Mouse (Mus musculus): ENCODE data around the gene Mcoln2. TPM values are rescaled to one million over a fixed set of nuclear protein-coding genes. Genes with fewer than 3 reads are reported as not detected.

The Mcoln2 gene
- polyA plus RNA-seq, 1 experiment from 2014 or later: 0.27 TPM

DNA sequence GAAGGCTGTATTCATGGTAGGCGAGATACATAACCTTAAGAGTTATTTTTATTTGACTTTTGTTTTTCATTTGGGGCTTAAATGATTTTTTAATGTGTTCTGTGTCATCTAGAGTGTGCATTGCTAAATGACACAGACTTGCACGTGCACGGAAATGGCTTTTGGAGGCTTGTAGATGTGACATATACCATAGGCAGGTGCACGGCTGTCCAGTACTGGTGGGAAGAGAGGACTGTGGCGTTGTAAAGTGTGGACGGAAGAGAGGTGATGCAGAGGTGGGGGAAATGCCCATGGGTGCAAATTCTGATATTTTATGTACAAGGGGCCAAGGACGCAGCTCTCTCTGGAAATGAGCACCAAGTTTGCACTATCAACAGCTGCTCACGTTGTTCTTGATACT, 2.1 kb downstream of the Mcoln2 start:
- Histone ChIP-seq H3K36me3 (ENCODE audit: control insufficient read depth, insufficient read depth, low read length) (no peaks in the 10 kb centered on the region), H3K9ac (ENCODE audit: low read length) (no peak overlapping the region), H3K4me3 (ENCODE audit: low read depth, low read length) (no peak overlapping the region), H3K4me2 (ENCODE audit: low read depth, low read length, severe bottlenecking) (no peak overlapping the region), H3K9me3 (ENCODE audit: control insufficient read depth, low read length) (no peaks in the 10 kb centered on the region), H3K27me3 (ENCODE audit: control insufficient read depth, insufficient read depth, low read length) (0 out of 2 replicates have a peak, but pooled peaks cover 6% of the 10 kb centered on the region), H3K27ac (ENCODE audit: low read depth, low read length) (no peak overlapping the region), H3K4me1 (replicated peaks; ENCODE audit: control insufficient read depth, insufficient read depth, low read length) (peaks cover 5% of the 10 kb centered on the region; the same call in 1 of the 2 replicates)
- DNase-seq (ENCODE audit: low spot score): no peak
- WGBS: 90% methylated on average over 8 of the region's 8 CpGs
- no peak for ATAC-seq (replicated peaks; ENCODE audit: low FRiP score)

DNA sequence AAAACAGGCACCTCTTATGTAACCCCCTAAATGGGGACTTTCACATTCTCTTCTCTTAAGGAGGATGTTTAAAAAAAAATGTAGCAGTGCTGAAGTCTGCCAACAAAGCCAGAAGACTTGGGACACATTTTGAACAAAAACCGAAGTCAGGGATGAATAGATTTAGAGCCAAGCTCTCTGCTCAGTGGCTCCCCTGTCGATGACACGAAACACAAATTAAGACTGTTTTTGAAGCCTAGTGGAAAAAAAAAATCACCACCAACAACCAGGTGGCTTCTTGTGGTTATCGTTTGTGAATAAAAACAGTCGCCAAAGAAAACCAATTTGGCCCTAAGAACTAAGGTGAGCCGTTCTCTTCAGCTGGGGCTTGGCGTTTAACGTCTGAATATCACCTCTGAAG, 2.7 kb downstream of the Mcoln2 start:
- H3K27ac ChIP-seq (ENCODE audit: low read depth, low read length): no peak overlapping the region
- H3K27me3 ChIP-seq (ENCODE audit: control insufficient read depth, insufficient read depth, low read length): 0 out of 2 replicates have a peak, but pooled peaks cover 6% of the 10 kb centered on the region
- H3K4me3 ChIP-seq (ENCODE audit: low read depth, low read length): no peak overlapping the region
- no peak overlapping the region for H3K9ac ChIP-seq (ENCODE audit: low read length)
- H3K4me2 ChIP-seq (ENCODE audit: low read depth, low read length, severe bottlenecking): no peak overlapping the region
- no peak for ATAC-seq (replicated peaks; ENCODE audit: low FRiP score)
- no peaks in the 10 kb centered on the region for H3K9me3 ChIP-seq (ENCODE audit: control insufficient read depth, low read length)
- peaks cover 5% of the 10 kb centered on the region; the same call in 1 of the 2 replicates for H3K4me1 ChIP-seq (replicated peaks; ENCODE audit: control insufficient read depth, insufficient read depth, low read length)
- WGBS: 91% methylated on average over 8 of the region's 8 CpGs
- H3K36me3 ChIP-seq (ENCODE audit: control insufficient read depth, insufficient read depth, low read length): no peaks in the 10 kb centered on the region
- DNase-seq (ENCODE audit: low spot score): no peak

DNA sequence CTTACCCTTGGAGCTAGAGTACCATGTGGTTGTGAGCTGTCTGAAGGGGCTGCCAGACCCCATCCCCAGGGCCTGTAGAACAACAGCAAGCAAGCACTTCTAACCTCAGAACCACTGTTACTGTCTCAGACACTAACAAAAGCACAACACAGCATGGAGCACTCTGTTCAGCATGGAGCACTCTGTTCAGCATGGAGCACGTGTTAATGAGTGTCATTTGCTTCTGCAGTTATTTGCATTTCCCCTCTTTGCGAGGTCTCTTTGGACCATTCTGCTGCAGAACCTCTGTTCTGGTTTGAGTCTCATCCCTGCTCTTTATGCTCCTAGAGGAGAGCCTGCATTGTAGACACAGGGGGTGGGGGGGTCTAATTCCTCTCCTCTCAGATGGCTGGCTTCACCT, 3.3 kb downstream of the Mcoln2 start:
- Histone ChIP-seq H3K4me2 (ENCODE audit: low read depth, low read length, severe bottlenecking) (no peak overlapping the region), H3K9ac (ENCODE audit: low read length) (no peak overlapping the region), H3K4me1 (replicated peaks; ENCODE audit: control insufficient read depth, insufficient read depth, low read length) (peaks cover 5% of the 10 kb centered on the region; the same call in 1 of the 2 replicates), H3K27ac (ENCODE audit: low read depth, low read length) (no peak overlapping the region), H3K4me3 (ENCODE audit: low read depth, low read length) (no peak overlapping the region), H3K9me3 (ENCODE audit: control insufficient read depth, low read length) (no peaks in the 10 kb centered on the region), H3K27me3 (ENCODE audit: control insufficient read depth, insufficient read depth, low read length) (0 out of 2 replicates have a peak, but pooled peaks cover 6% of the 10 kb centered on the region), H3K36me3 (ENCODE audit: control insufficient read depth, insufficient read depth, low read length) (no peaks in the 10 kb centered on the region)
- WGBS: 78% methylated on average over 2 of the region's 2 CpGs
- no peak for ATAC-seq (replicated peaks; ENCODE audit: low FRiP score)
- no peak for DNase-seq (ENCODE audit: low spot score)

DNA sequence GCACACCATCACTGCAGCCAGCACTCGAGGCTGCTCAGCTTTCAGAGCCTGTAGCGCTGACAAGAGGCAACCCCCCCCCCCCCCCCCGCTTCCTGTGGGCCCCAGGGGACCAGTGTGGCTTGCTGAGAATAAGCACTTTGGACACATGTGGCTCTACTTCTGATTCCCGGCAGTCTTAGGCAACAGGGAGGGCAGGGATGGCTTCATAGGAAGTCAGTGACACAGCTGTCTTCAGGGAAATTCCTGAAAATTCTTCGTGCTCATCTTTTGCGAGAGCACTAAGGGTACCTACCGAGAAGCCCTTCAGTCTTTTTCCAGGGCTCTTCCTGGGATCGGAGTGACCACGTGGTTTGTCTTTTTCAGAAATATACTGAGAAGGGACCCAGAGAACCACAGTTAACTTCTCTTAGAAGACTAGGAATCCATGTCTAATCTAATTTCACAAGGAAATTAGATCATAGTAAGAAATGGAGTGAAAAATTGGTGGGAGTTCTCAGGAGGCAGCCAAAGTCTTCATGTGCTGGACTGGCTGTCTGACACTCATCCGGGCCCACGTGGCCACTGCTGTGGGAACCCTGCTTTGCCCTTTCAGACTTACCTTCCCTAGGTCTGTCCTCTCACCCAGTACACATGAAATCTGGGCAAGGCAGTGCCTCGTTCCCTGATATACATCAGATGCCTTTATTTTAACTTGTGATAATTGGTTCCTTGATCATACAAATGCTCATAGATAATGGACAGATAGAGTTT, 4.4 kb downstream of the Mcoln2 start:
- Histone ChIP-seq H3K9ac (ENCODE audit: low read length) (no peak overlapping the region), H3K9me3 (ENCODE audit: control insufficient read depth, low read length) (no peaks in the 10 kb centered on the region), H3K27ac (ENCODE audit: low read depth, low read length) (no peak overlapping the region; the same call in 1 of the 2 replicates), H3K4me3 (ENCODE audit: low read depth, low read length) (no peak overlapping the region), H3K4me2 (ENCODE audit: low read depth, low read length, severe bottlenecking) (no peak overlapping the region), H3K36me3 (ENCODE audit: control insufficient read depth, insufficient read depth, low read length) (no peaks in the 10 kb centered on the region), H3K27me3 (ENCODE audit: control insufficient read depth, insufficient read depth, low read length) (0 out of 2 replicates have a peak, but pooled peaks cover 6% of the 10 kb centered on the region), H3K4me1 (replicated peaks; ENCODE audit: control insufficient read depth, insufficient read depth, low read length) (peaks cover 5% of the 10 kb centered on the region; the same call in 1 of the 2 replicates)
- peak; percentile 60 for DNase-seq (ENCODE audit: low spot score)
- no peak for ATAC-seq (replicated peaks; ENCODE audit: low FRiP score)
- WGBS: 44% methylated on average over 11 of the region's 12 CpGs

DNA sequence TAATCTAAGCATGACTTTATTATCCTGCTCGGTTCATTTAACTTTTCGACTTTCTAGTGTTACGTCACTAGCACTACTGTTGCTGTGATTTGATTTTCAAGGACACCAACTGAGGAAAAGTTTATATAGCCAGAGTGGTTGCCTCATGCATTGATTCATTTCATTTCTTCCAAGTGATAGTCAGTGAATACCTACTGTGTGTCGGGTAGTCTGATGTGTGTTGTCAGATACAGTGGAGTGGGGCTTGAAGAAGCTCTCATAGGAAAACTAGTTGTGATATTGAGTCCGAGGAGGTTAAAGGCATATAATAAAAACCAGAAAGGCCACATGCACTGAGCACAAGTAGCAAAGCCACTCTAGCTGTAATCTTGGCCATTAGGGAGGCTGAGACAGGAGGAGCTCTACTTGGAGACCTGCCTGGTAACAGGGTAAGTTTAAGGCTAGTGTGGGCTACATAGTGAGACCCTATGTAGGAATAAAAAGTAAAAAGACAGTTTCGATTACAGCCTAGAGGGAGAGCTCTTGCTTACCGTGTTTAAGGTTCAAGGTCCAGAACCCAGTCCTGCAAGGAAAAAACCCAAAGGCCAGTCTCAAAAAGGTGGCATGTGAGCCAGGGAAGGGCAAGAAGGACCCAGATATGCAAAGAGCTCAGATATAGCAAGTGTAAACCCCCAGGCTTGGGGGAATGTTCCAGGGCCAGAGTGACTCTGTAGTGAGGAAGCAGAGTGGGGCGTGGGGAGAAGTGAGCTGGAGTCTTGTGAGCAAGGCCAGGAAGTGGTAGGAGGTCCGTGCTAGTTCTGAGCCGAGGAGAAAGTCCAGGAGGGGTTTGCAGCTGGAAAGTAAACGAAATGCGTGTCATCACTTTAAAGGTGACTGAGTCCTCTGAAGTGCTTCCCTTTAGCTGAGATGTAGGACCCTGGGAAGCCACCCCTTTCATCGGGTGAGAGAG, 6.3 kb downstream of the Mcoln2 start:
- no peak overlapping the region for H3K9ac ChIP-seq (ENCODE audit: low read length)
- 83% methylated on average over 13 of the region's 13 CpGs for WGBS
- DNase-seq (ENCODE audit: low spot score): no peak
- no peak overlapping the region for H3K4me3 ChIP-seq (ENCODE audit: low read depth, low read length)
- ATAC-seq (replicated peaks; ENCODE audit: low FRiP score): no peak
- no peak overlapping the region for H3K27ac ChIP-seq (ENCODE audit: low read depth, low read length)
- H3K4me2 ChIP-seq (ENCODE audit: low read depth, low read length, severe bottlenecking): no peak overlapping the region
- H3K27me3 ChIP-seq (ENCODE audit: control insufficient read depth, insufficient read depth, low read length): 0 out of 2 replicates have a peak, but pooled peaks cover 3% of the 10 kb centered on the region
- no peaks in the 10 kb centered on the region for H3K36me3 ChIP-seq (ENCODE audit: control insufficient read depth, insufficient read depth, low read length)
- no peaks in the 10 kb centered on the region for H3K4me1 ChIP-seq (replicated peaks; ENCODE audit: control insufficient read depth, insufficient read depth, low read length)
- H3K9me3 ChIP-seq (ENCODE audit: control insufficient read depth, low read length): no peaks in the 10 kb centered on the region

DNA sequence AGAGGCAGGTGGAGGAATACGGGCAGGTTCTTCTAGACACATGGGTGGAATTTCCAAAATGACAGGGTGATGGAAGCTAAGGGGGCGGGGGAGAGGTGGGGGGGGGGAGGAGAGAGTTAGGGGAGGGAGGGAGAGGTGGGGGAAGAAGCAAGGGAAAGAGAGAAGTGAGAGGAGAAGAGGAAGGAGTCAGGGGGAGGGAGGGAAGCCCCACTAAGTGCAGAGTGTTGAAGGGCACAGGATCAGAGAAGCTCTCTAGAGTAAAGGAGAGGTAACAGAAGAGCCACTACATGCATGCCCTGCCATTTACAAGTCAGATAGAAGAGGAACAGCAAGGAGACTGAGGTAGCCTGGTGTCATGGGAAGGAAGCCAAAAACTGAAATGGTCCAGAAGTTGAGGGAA, 7.2 kb downstream of the Mcoln2 start:
- WGBS: 92% methylated on average over 2 of the region's 2 CpGs
- Histone ChIP-seq H3K9ac (ENCODE audit: low read length) (no peak overlapping the region), H3K4me3 (ENCODE audit: low read depth, low read length) (no peak overlapping the region), H3K27me3 (ENCODE audit: control insufficient read depth, insufficient read depth, low read length) (no peaks in the 10 kb centered on the region), H3K27ac (ENCODE audit: low read depth, low read length) (no peak overlapping the region), H3K4me1 (replicated peaks; ENCODE audit: control insufficient read depth, insufficient read depth, low read length) (no peaks in the 10 kb centered on the region), H3K9me3 (ENCODE audit: control insufficient read depth, low read length) (no peaks in the 10 kb centered on the region), H3K36me3 (ENCODE audit: control insufficient read depth, insufficient read depth, low read length) (no peaks in the 10 kb centered on the region), H3K4me2 (ENCODE audit: low read depth, low read length, severe bottlenecking) (no peak overlapping the region)
- DNase-seq (ENCODE audit: low spot score) (no peak), ATAC-seq (replicated peaks; ENCODE audit: low FRiP score) (no peak)

DNA sequence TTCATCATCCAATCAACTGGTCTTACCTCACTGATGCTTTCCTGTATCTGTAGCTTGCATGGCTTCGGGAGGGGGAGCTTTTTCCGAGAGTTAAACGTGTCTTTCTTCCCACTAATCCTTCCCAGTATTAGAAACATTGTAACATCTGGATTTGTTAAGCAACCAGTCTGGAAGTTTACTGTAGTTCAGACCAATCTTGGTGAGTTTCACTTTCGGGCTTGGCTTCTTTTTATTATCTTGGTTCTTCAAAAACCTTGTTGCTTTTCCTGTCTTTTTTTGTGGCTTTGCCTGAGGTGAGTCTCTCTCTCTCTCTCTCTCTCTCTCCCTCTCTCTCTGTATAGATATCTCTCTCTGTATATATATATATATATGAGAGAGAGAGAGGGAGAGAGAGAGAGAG, 8.4 kb downstream of the Mcoln2 start:
- H3K9me3 ChIP-seq (ENCODE audit: control insufficient read depth, low read length): no peaks in the 10 kb centered on the region
- H3K4me2 ChIP-seq (ENCODE audit: low read depth, low read length, severe bottlenecking): no peak overlapping the region
- H3K27me3 ChIP-seq (ENCODE audit: control insufficient read depth, insufficient read depth, low read length): no peaks in the 10 kb centered on the region
- H3K9ac ChIP-seq (ENCODE audit: low read length): no peak overlapping the region
- ATAC-seq (replicated peaks; ENCODE audit: low FRiP score) (no peak), DNase-seq (ENCODE audit: low spot score) (no peak)
- 76% methylated on average over 4 of the region's 4 CpGs for WGBS
- H3K36me3 ChIP-seq (ENCODE audit: control insufficient read depth, insufficient read depth, low read length): no peaks in the 10 kb centered on the region
- H3K4me3 ChIP-seq (ENCODE audit: low read depth, low read length): no peak overlapping the region
- no peaks in the 10 kb centered on the region for H3K4me1 ChIP-seq (replicated peaks; ENCODE audit: control insufficient read depth, insufficient read depth, low read length)
- H3K27ac ChIP-seq (ENCODE audit: low read depth, low read length): no peak overlapping the region

DNA sequence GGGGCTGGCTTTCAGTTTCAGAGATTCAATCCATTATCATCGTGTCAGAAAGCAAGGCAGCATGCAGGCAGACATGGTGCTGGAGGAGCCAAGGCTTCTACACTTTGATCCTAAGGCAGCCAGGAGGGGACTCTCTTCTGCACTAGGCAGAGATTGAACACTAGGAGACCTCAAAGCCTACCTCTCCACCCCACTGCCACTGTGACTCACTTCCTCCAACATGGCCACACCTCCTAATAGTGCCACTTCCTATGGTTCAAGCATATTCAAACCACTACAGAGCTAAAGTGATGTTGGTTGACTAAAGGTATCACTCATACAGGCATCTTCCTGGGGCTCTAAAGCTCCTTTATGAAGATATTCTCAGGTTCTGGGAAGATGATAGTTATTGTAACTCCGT, 9.7 kb downstream of the Mcoln2 start:
- DNase-seq (ENCODE audit: low spot score): no peak
- H3K9me3 ChIP-seq (ENCODE audit: control insufficient read depth, low read length): no peaks in the 10 kb centered on the region
- 76% methylated on average over 2 of the region's 2 CpGs for WGBS

More for the DNA sequence above, 9.7 kb downstream of the Mcoln2 start:
- H3K4me2 ChIP-seq (ENCODE audit: low read depth, low read length, severe bottlenecking): no peak overlapping the region
- H3K4me3 ChIP-seq (ENCODE audit: low read depth, low read length): no peak overlapping the region
- no peak overlapping the region for H3K9ac ChIP-seq (ENCODE audit: low read length)
- H3K27ac ChIP-seq (ENCODE audit: low read depth, low read length): no peak overlapping the region
- H3K4me1 ChIP-seq (replicated peaks; ENCODE audit: control insufficient read depth, insufficient read depth, low read length): no peaks in the 10 kb centered on the region
- no peaks in the 10 kb centered on the region for H3K36me3 ChIP-seq (ENCODE audit: control insufficient read depth, insufficient read depth, low read length)
- no peak for ATAC-seq (replicated peaks; ENCODE audit: low FRiP score)
- H3K27me3 ChIP-seq (ENCODE audit: control insufficient read depth, insufficient read depth, low read length): no peaks in the 10 kb centered on the region
